Mouse (Mus musculus): Measurements from ENCODE around the gene Sfxn1.

The Sfxn1 gene

GRCm38 (mm10) chr13:54071606-54072331 is at the start of gene Sfxn1:
Sfxn1 (plus strand) TSS chr13:54071869.
- in situ Hi-C loops (cut with MboI, MseI) = no loop called here

GRCm38 (mm10) chr13:54023311-54023710 is 48.4 kb upstream of the Sfxn1 start:
- in situ Hi-C loops (cut with MboI, MseI) = no loop called here

GRCm38 (mm10) chr13:54027079-54027478 is 44.6 kb upstream of the Sfxn1 start:
- in situ Hi-C loops (cut with MboI, MseI) = no loop called here

- in situ Hi-C loops (cut with MboI, MseI) = no loop called here
These were observed 38.0 kb upstream of the Sfxn1 start for GRCm38 (mm10) chr13:54033653-54034052.

GRCm38 (mm10) chr13:54035541-54035940 is 36.1 kb upstream of the Sfxn1 start:
- in situ Hi-C loops (cut with MboI, MseI) = no loop called here

GRCm38 (mm10) chr13:54037936-54038335 is 33.7 kb upstream of the Sfxn1 start:
- in situ Hi-C loops (cut with MboI, MseI) = no loop called here

GRCm38 (mm10) chr13:54040256-54040655 is 31.4 kb upstream of the Sfxn1 start:
- in situ Hi-C loops (cut with MboI, MseI) = no loop called here

- in situ Hi-C loops (cut with MboI, MseI) = no loop called here
These were observed 22.9 kb upstream of the Sfxn1 start for GRCm38 (mm10) chr13:54048679-54049352.

GRCm38 (mm10) chr13:54051641-54052040 is 20.0 kb upstream of the Sfxn1 start:
- in situ Hi-C loops (cut with MboI, MseI) = no loop called here

- in situ Hi-C loops (cut with MboI, MseI) = no loop called here
These were observed 16.7 kb upstream of the Sfxn1 start for GRCm38 (mm10) chr13:54054962-54055361.

- in situ Hi-C loops (cut with MboI, MseI) = no loop called here
These were observed 16.2 kb upstream of the Sfxn1 start, which contains the start of gene Drd1 for GRCm38 (mm10) chr13:54055448-54055861. Drd1 (minus strand) TSS chr13:54055705.

GRCm38 (mm10) chr13:54062068-54062467 is 9.6 kb upstream of the Sfxn1 start:
- in situ Hi-C loops (cut with MboI, MseI) = no loop called here

GRCm38 (mm10) chr13:54063292-54063691 is 8.4 kb upstream of the Sfxn1 start:
- in situ Hi-C loops (cut with MboI, MseI) = no loop called here

- in situ Hi-C loops (cut with MboI, MseI) = no loop called here
These were observed 5.5 kb upstream of the Sfxn1 start for GRCm38 (mm10) chr13:54066081-54066746.

- in situ Hi-C loops (cut with MboI, MseI) = no loop called here
These were observed 4.0 kb upstream of the Sfxn1 start for GRCm38 (mm10) chr13:54067617-54068166.

GRCm38 (mm10) chr13:54071011-54071410 is 658 bp upstream of the Sfxn1 start:
- in situ Hi-C loops (cut with MboI, MseI) = no loop called here

- in situ Hi-C loops (cut with MboI, MseI) = no loop called here
These were observed 923 bp downstream of the Sfxn1 start for GRCm38 (mm10) chr13:54072526-54073057.

GRCm38 (mm10) chr13:54073066-54073465 is 1.4 kb downstream of the Sfxn1 start:
- in situ Hi-C loops (cut with MboI, MseI) = no loop called here

- in situ Hi-C loops (cut with MboI, MseI) = no loop called here
These were observed 1.8 kb downstream of the Sfxn1 start for GRCm38 (mm10) chr13:54073491-54073890.

- in situ Hi-C loops (cut with MboI, MseI) = no loop called here
These were observed 3.7 kb downstream of the Sfxn1 start for GRCm38 (mm10) chr13:54075416-54075815.

GRCm38 (mm10) chr13:54076051-54076450 is 4.4 kb downstream of the Sfxn1 start:
- in situ Hi-C loops (cut with MboI, MseI) = no loop called here
